6 mouse cellular contexts compared by ENCODE assay signal in the genomic region with DNA sequence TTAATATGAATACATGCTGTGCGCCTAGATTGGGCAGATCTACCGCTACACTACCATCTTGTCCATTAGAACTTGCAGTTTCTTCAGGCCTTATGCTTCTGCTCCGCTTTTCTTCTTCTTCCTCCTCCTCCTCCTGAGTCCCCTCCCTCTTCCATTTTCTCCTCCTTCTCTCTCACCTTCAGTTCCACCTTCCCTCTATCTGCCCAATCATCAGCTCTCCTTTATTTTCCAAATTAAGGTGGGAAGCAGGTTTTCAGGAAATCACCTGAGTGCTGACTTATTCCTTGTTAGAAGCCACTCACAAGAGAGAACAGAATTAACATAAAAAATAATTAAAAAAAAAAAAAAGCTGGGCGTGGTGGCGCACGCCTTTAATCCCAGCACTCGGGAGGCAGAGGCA. TPM values are rescaled to one million over a fixed set of nuclear protein-coding genes. Genes with fewer than 3 reads are reported as not detected.
DNase-seq lines count a peak whose midpoint lies in the region; TF ChIP-seq lines count a peak whose summit lies in the region.
"Not testable (repeated sequence)": the region's sequence is repeated elsewhere in the genome, so short reads cannot be mapped to it uniquely, and the experiment has no call there.

No protein-coding gene starts in this region.

- not testable (repeated sequence) for H3K9me3 ChIP-seq in E14TG2a.4 (ENCODE audit: low read length); ES-Bruce4 (replicated peaks; ENCODE audit: control insufficient read depth, insufficient read depth, low read length, poor library complexity, severe bottlenecking); ES-E14 (ENCODE audit: control insufficient read depth, insufficient read depth, low read depth, low read length)

- TF ChIP-seq EP300 in ES-Bruce4 (IDR thresholded peaks at IDR 0.05; ENCODE audit: insufficient read depth, low read depth, low read length), result not testable (repeated sequence)

- not testable (repeated sequence) for TF ChIP-seq CTCF in E14TG2a.4 (conservative IDR thresholded peaks at IDR 0.05; ENCODE audit: low read length); ES-Bruce4 (IDR thresholded peaks at IDR 0.05; ENCODE audit: low read depth, low read length)

- H3K36me3 ChIP-seq in E14TG2a.4 (ENCODE audit: insufficient read depth, low read length); ES-Bruce4 (ENCODE audit: control insufficient read depth, insufficient read depth, low read length, poor library complexity, severe bottlenecking); ES-E14 (ENCODE audit: control insufficient read depth, insufficient read depth, low read length, poor library complexity, severe bottlenecking): not testable (repeated sequence)

- H3K4me1 ChIP-seq in E14TG2a.4 (replicated peaks; ENCODE audit: low read depth, low read length) (peaks cover 71% of the 10 kb centered on the region), ES-E14 (ENCODE audit: control insufficient read depth in 2 of 2, insufficient read depth in 2 of 2, low read length in 2 of 2, poor library complexity in 1 of 2) (peaks cover 2 to 17% of the 10 kb centered on the region in 2 experiments; a peak in 3 of 4 replicates)
- H3K4me1 ChIP-seq in ES-Bruce4 (ENCODE audit: control insufficient read depth, insufficient read depth, low read length), result not testable (repeated sequence)

- in situ Hi-C loops in ES-E14 (cut with MboI; ENCODE audit: low sequenced_read_pairs in 2 of 2, unreplicated experiment in 2 of 2), result not testable (repeated sequence)

- DNase-seq in ES-CJ7 (ENCODE audit: low read depth, low spot score) (peak; percentile 53), R1 (ENCODE audit: low read depth, low spot score) (peak; percentile 64), ZHBTc4 (ENCODE audit: low read depth, low spot score) (peak; percentile 12)
- DNase-seq in ES-E14 (ENCODE audit: low read depth, low spot score), result not testable (repeated sequence)

- not testable (repeated sequence) for TF ChIP-seq POLR2A in ES-Bruce4 (IDR thresholded peaks at IDR 0.05; ENCODE audit: insufficient read depth, low read length)

- H3K4me3 ChIP-seq in E14TG2a.4 (replicated peaks; ENCODE audit: low read length) (peak overlapping the region; percentile 46), ES-E14 (ENCODE audit: insufficient read depth in 1 of 2, low read depth in 1 of 2, low read length in 2 of 2, poor library complexity in 1 of 2, severe bottlenecking in 1 of 2) (peak overlapping the region in 1 of 2 experiments; percentile 42; a peak in 1 of 4 replicates)
- not testable (repeated sequence) for H3K4me3 ChIP-seq in ES-Bruce4 (ENCODE audit: low read depth, low read length)

- not testable (repeated sequence) for H3K27me3 ChIP-seq in E14TG2a.4 (ENCODE audit: insufficient read depth, low read length); ES-Bruce4 (ENCODE audit: control insufficient read depth, insufficient read depth, low read length, poor library complexity, severe bottlenecking)

- peak overlapping the region; percentile 62 for H3K27ac ChIP-seq in ES-Bruce4 (ENCODE audit: insufficient read depth, low read length)
- peak overlapping the region; percentile 65; the same call in 1 of the 2 replicates for H3K27ac ChIP-seq in ES-E14 (ENCODE audit: insufficient read depth, low read depth, low read length, poor library complexity, severe bottlenecking)

- H3K9ac ChIP-seq in ES-Bruce4 (ENCODE audit: low read depth, poor library complexity, severe bottlenecking); ES-E14 (ENCODE audit: insufficient read depth, low read depth, low read length, poor library complexity, severe bottlenecking): not testable (repeated sequence)

TF ChIP-seq in ES-E14, 5 proteins besides CTCF, POLR2A, EP300 and RAD21:
- TF ChIP-seq ZNF384 (IDR thresholded peaks at IDR 0.05; ENCODE audit: low read depth, low read length), result peak; percentile 69; the same call in 1 of the 2 replicates

RNA-seq across cellular contexts. Expression of a gene that starts 6.5 kb away (rescaled TPM):
- polyA plus RNA-seq in ES-Bruce4 (2011; ENCODE audit: insufficient read depth, insufficient read length, low read depth, missing spikeins), result 81.4 and 82.7 TPM in 2 replicates
- 40.7 and 43.5 TPM in 2 replicates for total RNA-seq in ES-E14 (2012; rRNA removed)

RNA-seq across cellular contexts. Expression of a gene that starts 7.3 kb away (rescaled TPM):
- 3.0 TPM in 2 replicates for polyA plus RNA-seq in ES-Bruce4 (2011; ENCODE audit: insufficient read depth, insufficient read length, low read depth, missing spikeins)
- 11.4 and 44.2 TPM in 2 replicates for total RNA-seq in ES-E14 (2012; rRNA removed)

RNA-seq across cellular contexts. Expression of a gene that starts 15.3 kb away (rescaled TPM):
- 79.0 and 83.6 TPM in 2 replicates for polyA plus RNA-seq in ES-Bruce4 (2011; ENCODE audit: insufficient read depth, insufficient read length, low read depth, missing spikeins)
- 23.2 and 32.8 TPM in 2 replicates for total RNA-seq in ES-E14 (2012; rRNA removed)

RNA-seq across cellular contexts. Expression of a gene that starts 33.3 kb away (rescaled TPM):
- polyA plus RNA-seq in ES-Bruce4 (2011; ENCODE audit: insufficient read depth, insufficient read length, low read depth, missing spikeins), result 44.7 and 46.7 TPM in 2 replicates
- total RNA-seq in ES-E14 (2012; rRNA removed), result 11.9 and 19.3 TPM in 2 replicates

RNA-seq across cellular contexts. Expression of a gene that starts 36.4 kb away (rescaled TPM):
- polyA plus RNA-seq in ES-Bruce4 (2011; ENCODE audit: insufficient read depth, insufficient read length, low read depth, missing spikeins), result 53.8 and 56.0 TPM in 2 replicates
- total RNA-seq in ES-E14 (2012; rRNA removed), result 71.7 and 78.6 TPM in 2 replicates
